27 mouse cellular contexts compared by ENCODE assay signal in genomic region chr6:127948656-127949055, GRCm38 (mm10).
"Had no signal": no experiment of that assay in that cellular context is flagged by ENCODE, and none has a peak within 500 bp of the region (broad histone marks: within the 10 kb centered on the region; RNA-seq: fewer than 3 reads in every experiment).

No protein-coding gene starts in this region.

- H3K27ac ChIP-seq: embryonic facial prominence, embryonic 12.5 days; embryonic facial prominence, embryonic 15.5 days; forebrain, embryonic 10.5 days; forebrain, embryonic 12.5 days; forebrain, embryonic 13.5 days; forebrain, embryonic 15.5 days; gastrocnemius, adult 2 months; heart, adult 2 months had no signal

- H3K36me3 ChIP-seq: forebrain, embryonic 10.5 days; forebrain, embryonic 12.5 days; forebrain, embryonic 15.5 days had no signal

- H3K4me2 ChIP-seq: embryonic facial prominence, embryonic 12.5 days; embryonic facial prominence, embryonic 15.5 days; forebrain, embryonic 12.5 days; forebrain, embryonic 13.5 days; forebrain, embryonic 15.5 days had no signal

- H3K9me3 ChIP-seq: embryonic facial prominence, embryonic 12.5 days; embryonic facial prominence, embryonic 15.5 days; forebrain, embryonic 10.5 days; forebrain, embryonic 12.5 days; forebrain, embryonic 13.5 days; forebrain, embryonic 15.5 days had no signal

- H3K4me3 ChIP-seq: embryonic facial prominence, embryonic 12.5 days; embryonic facial prominence, embryonic 15.5 days; erythroblast, embryonic 14.5 days; forebrain, embryonic 10.5 days; forebrain, embryonic 12.5 days; forebrain, embryonic 13.5 days; forebrain, embryonic 15.5 days; gastrocnemius, adult 2 months; heart, adult 2 months had no signal

- H3K4me1 ChIP-seq: embryonic facial prominence, embryonic 12.5 days; embryonic facial prominence, embryonic 15.5 days; forebrain, embryonic 10.5 days; forebrain, embryonic 12.5 days; forebrain, embryonic 13.5 days; forebrain, embryonic 15.5 days had no signal

- DNase-seq: cerebellum, adult 2 months; cerebellum, adult 8-10 months; cerebellum, adult 9-10 months; cerebellum, adult 9-11 months; cerebellum, postnatal 10 days; cerebellum, postnatal 14 days; cerebellum, postnatal 25 days; cerebellum, postnatal 36 days; embryo, embryonic 11 days; forebrain, postnatal 0 days; gastrocnemius, adult 2 months; gastrocnemius, postnatal 10 days; gastrocnemius, postnatal 14 days; gastrocnemius, postnatal 25 days; gastrocnemius, postnatal 36 days; heart, adult 11 months; heart, adult 18-20 months; heart, adult 2 months had no signal

- ATAC-seq: forebrain, embryonic 13.5 days; forebrain, embryonic 14.5 days; forebrain, embryonic 15.5 days; forebrain, embryonic 16.5 days; forebrain, postnatal 0 days had no signal

- H3K9ac ChIP-seq: embryonic facial prominence, embryonic 12.5 days; embryonic facial prominence, embryonic 15.5 days; forebrain, embryonic 12.5 days; forebrain, embryonic 13.5 days; forebrain, embryonic 15.5 days; forebrain, postnatal 0 days had no signal

- H3K27me3 ChIP-seq: embryonic facial prominence, embryonic 12.5 days; embryonic facial prominence, embryonic 15.5 days; forebrain, embryonic 12.5 days; forebrain, embryonic 13.5 days; forebrain, embryonic 15.5 days had no signal
